Mouse (Mus musculus) liver, embryonic 14.5 days (tissue): ENCODE data around the gene Krr1. TPM values are rescaled to one million over a fixed set of nuclear protein-coding genes. Genes with fewer than 3 reads are reported as not detected.

Source experiments
- ATAC-seq: fragments of 200-750 bp; cut with Nextera tagmentation; 2 replicates; pipeline ENCODE4 v1.8.0; 2017; ENCODE audit warnings: moderate number of reproducible peaks, mild to moderate bottlenecking, moderate library complexity; ENCODE audit not compliant: insufficient read depth
- DNase-seq, 3 experiments: peaks; one replicate each; pipeline ENCODE4 v3.0.0-alpha.2; 2012 to 2013; ENCODE audit warnings: low read depth in 3 of 3, low spot score in 3 of 3
- H3K27ac ChIP-seq: fragments of 300-500 bp; sonication (generic); 2 replicates; pipeline ENCODE4 v1.5.1; 2014; ENCODE audit warnings: moderate library complexity, mild to moderate bottlenecking, control low read depth, inconsistent platforms
- H3K27me3 ChIP-seq: fragments of 300-500 bp; sonication (generic); 2 replicates; pipeline ENCODE4 v1.6.1; 2014; ENCODE audit warnings: mild to moderate bottlenecking, low read length, moderate library complexity; ENCODE audit not compliant: control insufficient read depth, insufficient read depth
- H3K36me3 ChIP-seq: fragments of 300-500 bp; sonication (generic); replicated peaks from 2 replicates; pipeline ENCODE4 v1.6.1; 2014; ENCODE audit warnings: low read depth; ENCODE audit not compliant: control insufficient read depth, insufficient read depth
- H3K4me1 ChIP-seq, 2 experiments: fragments of 200-500 bp in 1 of 2; fragments of 300-500 bp in 1 of 2; sonication (generic) in 1 of 2; replicated peaks; 2 replicates each; pipeline ENCODE4 v1.6.1; 2012 to 2014; ENCODE audit warnings: antibody characterized with exemption in 1 of 2, inconsistent platforms in 1 of 2, low read length in 1 of 2; ENCODE audit not compliant: control insufficient read depth in 2 of 2, insufficient read depth in 2 of 2
- H3K4me2 ChIP-seq: fragments of 300-500 bp; sonication (generic); 2 replicates; pipeline ENCODE4 v1.6.1; 2014; ENCODE audit warnings: low read depth, mild to moderate bottlenecking, control low read depth, moderate library complexity
- H3K4me3 ChIP-seq, 2 experiments: fragments of 200-500 bp in 1 of 2; fragments of 300-500 bp in 1 of 2; sonication (generic) in 1 of 2; 2 replicates each; pipeline ENCODE4 v1.5.1; 2012 to 2014; ENCODE audit warnings: low read depth in 2 of 2, low read length in 2 of 2, mild to moderate bottlenecking in 2 of 2, control low read depth in 1 of 2, inconsistent platforms in 1 of 2, moderate library complexity in 1 of 2; ENCODE audit not compliant: insufficient read depth in 1 of 2
- H3K9ac ChIP-seq: fragments of 300-500 bp; sonication (generic); replicated peaks from 2 replicates; pipeline ENCODE4 v1.6.1; 2014; ENCODE audit warnings: mild to moderate bottlenecking, control low read depth, moderate library complexity
- H3K9me3 ChIP-seq: fragments of 300-500 bp; sonication (generic); 2 replicates; pipeline ENCODE4 v1.6.1; 2016; ENCODE audit warnings: low read length, mixed read lengths; ENCODE audit not compliant: control insufficient read depth
- CTCF ChIP-seq: IDR thresholded peaks from 2 replicates; pipeline ENCODE4 v1.5.1; 2016; ENCODE audit warnings: antibody characterized with exemption, low read depth, control low read depth
- EP300 ChIP-seq: IDR thresholded peaks from 2 replicates; pipeline ENCODE4 v1.6.1; 2016; ENCODE audit warnings: antibody characterized with exemption, low read depth
- WGBS: fragments of 180-500 bp; shearing (Covaris S2); extraction: QIAGEN DNeasy Blood & Tissue Kit; methylation state at CpG from one replicate; pipeline ENCODE4 v1.1.7; 2014; ENCODE audit not compliant: insufficient replicate concordance; 5-methylcytosine and 5-hydroxymethylcytosine counted together
- polyA plus RNA-seq, 2 experiments: library from polyadenylated mRNA; depleted of rRNA in 1 of 2; stranded (reverse) in 1 of 2; unstranded in 1 of 2; fragments of >200 nt; fragmentation: Nextera tagmentation in 1 of 2; extraction: Ambion mirVana in 1 of 2; gene quantifications; 2 replicates each; pipeline versions ENCODE4 v1.2.1 to v1.2.3; 2012 to 2014

Gene Krr1
- 5.3 and 9.9 TPM in 2 replicates for polyA plus RNA-seq (2012; rRNA removed)
- 22.1 and 24.8 TPM in 2 replicates for polyA plus RNA-seq (2014; fragmentation: Nextera tagmentation; extraction: Ambion mirVana)

DNA sequence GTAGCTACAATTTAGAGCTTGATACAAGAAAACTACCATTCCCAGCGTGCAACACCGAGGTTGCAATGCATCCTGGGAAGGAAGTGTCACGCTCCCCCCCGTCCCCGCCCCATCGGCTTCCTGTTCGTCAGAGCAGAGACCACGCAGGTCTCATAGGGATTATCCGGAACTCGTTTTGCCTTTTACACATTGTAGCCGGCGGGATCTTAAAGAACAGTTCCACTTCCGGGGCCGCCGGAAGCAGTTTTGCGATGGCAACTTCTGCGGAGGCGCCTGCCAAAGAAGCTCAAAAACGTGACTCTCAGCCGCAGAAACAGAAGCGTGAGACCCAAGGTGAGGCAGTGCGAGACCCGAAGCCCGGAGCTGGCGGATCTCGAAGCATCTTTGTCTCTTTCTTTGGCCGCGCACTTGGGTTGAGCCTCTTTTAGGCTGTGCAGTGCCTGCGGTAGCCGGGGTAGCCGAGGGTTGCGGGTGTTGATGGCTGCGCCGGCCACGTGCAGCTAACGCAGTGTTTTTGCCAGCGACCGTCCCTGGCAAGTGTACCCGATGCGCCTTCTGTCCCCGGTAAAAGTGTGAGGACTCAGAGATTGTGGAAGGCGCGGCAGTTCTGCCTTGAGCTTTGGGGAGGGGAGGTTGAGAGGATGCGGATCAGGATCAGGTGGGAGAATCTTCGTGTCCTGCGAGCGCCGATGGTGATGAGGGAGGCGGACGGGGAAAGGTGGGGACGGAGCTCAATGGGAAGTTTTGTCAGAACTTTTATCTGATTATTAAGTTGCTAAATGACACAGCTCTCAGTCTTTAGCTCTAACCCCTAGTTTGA is at the start of gene Krr1:
Gene Krr1 (plus strand): TSS at position 123 of the 820 bp plus-strand sequence.
- Histone ChIP-seq H3K4me3 (peak within 1 kb of the TSS; percentile 67 to 95), H3K36me3 (peaks cover 4% of the 10 kb centered on the region), H3K27me3 (no peaks in the 10 kb centered on the region), H3K9me3 (no peaks in the 10 kb centered on the region), H3K27ac (peak within 1 kb of the TSS; percentile 24; the same call in 1 of the 2 replicates), H3K4me1 (peaks cover 0 to 6% of the 10 kb centered on the region in 2 experiments; a peak in 3 of 4 replicates), H3K9ac (peak within 1 kb of the TSS; percentile 72), H3K4me2 (peak within 1 kb of the TSS; percentile 81)
- peak; percentile 90 to 92 (median 91) for DNase-seq
- peak; percentile 97 for ATAC-seq
- TF ChIP-seq EP300 (no peak), CTCF (no peak)
- under 1% methylated on average over 51 of the region's 51 CpGs for WGBS

DNA sequence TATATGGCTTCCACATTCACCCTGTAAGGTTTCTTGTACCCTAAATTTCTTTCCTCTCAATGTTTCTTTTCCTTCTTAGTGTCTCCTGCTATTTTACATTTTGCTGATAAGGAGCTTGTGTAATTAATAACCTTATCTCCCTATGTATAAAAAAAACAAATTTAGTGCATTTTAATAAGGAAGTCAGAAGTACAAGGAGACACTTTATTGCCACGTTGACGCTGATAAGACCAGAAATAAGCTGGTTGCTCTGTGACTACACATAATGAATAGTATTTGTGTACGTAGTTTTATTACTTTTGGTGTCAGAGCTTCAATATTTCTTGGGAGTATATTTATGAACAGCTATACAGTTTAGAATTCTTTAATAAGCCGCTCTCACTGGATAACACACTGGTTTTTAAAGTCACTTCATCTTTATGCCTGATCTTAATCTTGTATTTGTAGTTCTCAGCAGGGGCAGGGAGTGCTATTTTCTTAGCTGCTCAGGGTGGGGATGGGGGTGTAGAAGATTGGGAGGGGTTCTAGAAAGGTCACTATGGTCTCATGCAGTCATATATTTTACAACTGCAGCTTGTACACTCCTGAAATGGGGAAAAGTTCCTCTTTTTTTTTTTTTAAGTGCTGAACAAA is 48.8 kb upstream of the Krr1 start:
- Histone ChIP-seq H3K4me1 (peaks cover 0 to 16% of the 10 kb centered on the region in 2 experiments; a peak in 3 of 4 replicates), H3K36me3 (no peaks in the 10 kb centered on the region), H3K27me3 (no peaks in the 10 kb centered on the region), H3K4me3 (no peak overlapping the region), H3K27ac (no peak overlapping the region), H3K4me2 (no peak overlapping the region), H3K9ac (no peak overlapping the region), H3K9me3 (no peaks in the 10 kb centered on the region)
- TF ChIP-seq CTCF (no peak), EP300 (no peak)
- WGBS, result 56% methylated on average over 4 of the region's 4 CpGs
- DNase-seq (no peak), ATAC-seq (no peak)

DNA sequence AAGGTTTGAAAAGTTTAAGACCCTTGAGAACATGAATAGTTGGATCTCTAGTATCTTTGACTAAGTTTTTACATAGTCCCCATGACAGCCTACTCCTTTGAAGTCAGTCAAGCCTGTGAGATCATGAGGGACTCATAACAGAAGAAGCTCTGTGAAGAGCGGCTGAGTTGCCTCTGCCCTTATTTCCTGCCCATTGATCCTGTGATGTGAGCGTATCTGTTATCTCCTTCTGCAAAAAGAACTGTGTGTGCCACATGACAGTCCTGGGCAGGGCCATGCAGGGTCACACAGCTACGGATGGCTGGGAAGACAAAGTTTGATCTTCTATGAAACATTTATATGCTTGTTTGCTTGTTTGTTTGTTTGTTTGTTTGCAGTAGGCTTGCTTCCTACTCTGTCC is 48.3 kb upstream of the Krr1 start:
- ATAC-seq (no peak), DNase-seq (no peak)
- Histone ChIP-seq H3K27me3 (no peaks in the 10 kb centered on the region), H3K9ac (no peak overlapping the region), H3K4me2 (no peak overlapping the region), H3K4me3 (no peak overlapping the region), H3K27ac (no peak overlapping the region), H3K4me1 (peaks cover 0 to 15% of the 10 kb centered on the region in 2 experiments; a peak in 3 of 4 replicates), H3K36me3 (no peaks in the 10 kb centered on the region), H3K9me3 (no peaks in the 10 kb centered on the region)
- 8% methylated on average over 3 of the region's 3 CpGs for WGBS
- TF ChIP-seq EP300 (no peak), CTCF (no peak)

DNA sequence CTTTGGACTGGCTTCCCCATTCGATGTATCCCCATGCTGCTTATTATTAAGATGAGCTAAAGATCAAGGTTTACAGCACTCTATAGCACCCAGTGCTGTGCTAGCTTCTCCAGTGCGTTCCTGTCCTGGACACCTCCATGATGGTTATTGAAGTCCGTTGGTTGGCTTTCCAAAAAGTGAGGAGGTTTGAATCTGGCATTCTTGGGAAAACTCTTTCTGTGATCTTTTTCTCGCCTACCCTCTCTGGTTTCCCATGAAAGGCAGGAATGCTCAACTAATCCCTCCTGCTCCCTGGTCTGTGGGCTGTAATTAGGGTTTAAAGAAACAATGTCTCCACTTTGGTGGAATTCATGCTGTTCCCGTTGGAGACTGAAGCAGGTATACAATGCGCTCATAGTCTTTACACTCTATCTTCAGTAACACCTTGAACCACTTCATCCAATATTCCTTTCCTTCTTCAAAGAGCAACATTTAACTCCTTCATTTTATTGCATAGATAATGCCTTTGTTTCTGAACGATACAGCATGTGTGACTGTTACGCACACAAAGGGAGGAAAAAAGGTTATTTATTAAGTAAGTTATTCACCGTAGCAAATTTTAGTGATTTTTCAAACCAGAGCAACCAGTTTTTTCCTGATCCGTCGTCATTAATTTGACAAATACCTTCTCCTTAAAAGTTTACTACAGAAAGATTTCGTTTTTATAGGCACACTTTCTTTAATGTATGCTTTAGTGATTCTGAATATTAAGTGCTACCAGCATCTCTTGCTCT is 47.6 kb upstream of the Krr1 start:
- no peak overlapping the region for H3K27ac ChIP-seq
- DNase-seq, result no peak
- H3K9ac ChIP-seq, result no peak overlapping the region
- H3K4me3 ChIP-seq, result no peak overlapping the region
- peaks cover 0 to 9% of the 10 kb centered on the region in 2 experiments; a peak in 3 of 4 replicates for H3K4me1 ChIP-seq
- no peak overlapping the region for H3K4me2 ChIP-seq
- H3K36me3 ChIP-seq, result no peaks in the 10 kb centered on the region
- ATAC-seq, result no peak
- 44% methylated on average over 12 of the region's 12 CpGs for WGBS
- no peaks in the 10 kb centered on the region for H3K27me3 ChIP-seq
- TF ChIP-seq CTCF (no peak), EP300 (no peak)
- no peaks in the 10 kb centered on the region for H3K9me3 ChIP-seq
